Mouse (Mus musculus) kidney, embryonic 16.5 days (tissue): ENCODE results near the gene Nfix. TPM values are rescaled to one million over a fixed set of nuclear protein-coding genes. Genes with fewer than 3 reads are reported as not detected.

Source experiments
- ATAC-seq: fragments of 200-750 bp; cut with Nextera tagmentation; 2 replicates; pipeline ENCODE4 v1.8.0; 2017; ENCODE audit warnings: moderate TSS enrichment; ENCODE audit not compliant: low FRiP score, low TSS enrichment
- H3K27ac ChIP-seq: fragments of 300-500 bp; sonication (generic); 2 replicates; pipeline ENCODE4 v1.5.1; 2014; ENCODE audit warnings: low read length
- H3K27me3 ChIP-seq: fragments of 300-500 bp; sonication (generic); 2 replicates; pipeline ENCODE4 v1.6.1; 2014; ENCODE audit warnings: low read length, control low read depth, mixed read lengths; ENCODE audit not compliant: insufficient read depth
- H3K36me3 ChIP-seq: fragments of 300-500 bp; sonication (generic); 2 replicates; pipeline ENCODE4 v1.6.1; 2014; ENCODE audit warnings: low read length, control low read depth, mixed read lengths; ENCODE audit not compliant: insufficient read depth
- H3K4me1 ChIP-seq: fragments of 300-500 bp; sonication (generic); 2 replicates; pipeline ENCODE4 v1.6.1; 2014; ENCODE audit warnings: low read length, control low read depth, mixed read lengths; ENCODE audit not compliant: insufficient read depth
- H3K4me2 ChIP-seq: fragments of 300-500 bp; sonication (generic); replicated peaks from 2 replicates; pipeline ENCODE4 v1.6.1; 2014; ENCODE audit warnings: low read depth, low read length
- H3K4me3 ChIP-seq: fragments of 300-500 bp; sonication (generic); 2 replicates; pipeline ENCODE4 v1.5.1; 2014; ENCODE audit warnings: mild to moderate bottlenecking, low read length
- H3K9ac ChIP-seq: fragments of 300-500 bp; sonication (generic); replicated peaks from 2 replicates; pipeline ENCODE4 v1.6.1; 2014; ENCODE audit warnings: low read length
- H3K9me3 ChIP-seq: fragments of 300-500 bp; sonication (generic); 2 replicates; pipeline ENCODE4 v1.6.1; 2016; ENCODE audit warnings: low read length, control low read depth
- WGBS: fragments of 180-500 bp; shearing (Covaris S2); extraction: QIAGEN DNeasy Blood & Tissue Kit; methylation state at CpG from one replicate; pipeline ENCODE4 v1.1.7; 2014; 5-methylcytosine and 5-hydroxymethylcytosine counted together
- polyA plus RNA-seq: library from polyadenylated mRNA; unstranded; fragments of >200 nt; fragmentation: Nextera tagmentation; extraction: Ambion mirVana; gene quantifications from 2 replicates; pipeline ENCODE4 v1.2.1, GENCODE M21; 2015

Gene Nfix
- polyA plus RNA-seq, 1 experiment from 2014 or later, result 14.8 TPM

GRCm38 (mm10) chr8:84839875-84840247 lies 39.7 kb upstream of the Nfix start:
- H3K27ac ChIP-seq, result peak overlapping the region; percentile 90
- no peaks in the 10 kb centered on the region for H3K27me3 ChIP-seq
- no peaks in the 10 kb centered on the region for H3K9me3 ChIP-seq
- H3K36me3 ChIP-seq, result peaks cover 70% of the 10 kb centered on the region
- H3K4me3 ChIP-seq, result peak overlapping the region; percentile 82
- ATAC-seq, result no peak
- H3K4me1 ChIP-seq, result peaks cover 41% of the 10 kb centered on the region
- peak overlapping the region; percentile 55 for H3K4me2 ChIP-seq
- H3K9ac ChIP-seq, result peak overlapping the region; percentile 91
- WGBS, result 1% methylated on average over 7 of the region's 7 CpGs

- Histone ChIP-seq H3K9ac (peak overlapping the region; percentile 91), H3K36me3 (peaks cover 70% of the 10 kb centered on the region), H3K4me3 (peak overlapping the region; percentile 82), H3K27me3 (no peaks in the 10 kb centered on the region), H3K4me2 (peak overlapping the region; percentile 55), H3K27ac (peak overlapping the region; percentile 90; the same call in 1 of the 2 replicates), H3K9me3 (no peaks in the 10 kb centered on the region), H3K4me1 (peaks cover 38% of the 10 kb centered on the region)
- ATAC-seq, result no peak
- 88% methylated on average over 2 of the region's 2 CpGs for WGBS
Measured at GRCm38 (mm10) chr8:84839411-84839810, 39.3 kb upstream of the Nfix start.

- no peak overlapping the region for H3K9ac ChIP-seq
- no peaks in the 10 kb centered on the region for H3K27me3 ChIP-seq
- WGBS, result 88% methylated on average over 5 of the region's 5 CpGs
- no peaks in the 10 kb centered on the region for H3K9me3 ChIP-seq
- ATAC-seq, result no peak
- H3K4me2 ChIP-seq, result no peak overlapping the region
- H3K4me1 ChIP-seq, result peaks cover 32% of the 10 kb centered on the region
- H3K27ac ChIP-seq, result no peak overlapping the region
- H3K4me3 ChIP-seq, result no peak overlapping the region
- peaks cover 69% of the 10 kb centered on the region for H3K36me3 ChIP-seq
Measured at GRCm38 (mm10) chr8:84838513-84838912, 38.4 kb upstream of the Nfix start.

GRCm38 (mm10) chr8:84837912-84838470 lies 37.8 kb upstream of the Nfix start:
- peaks cover 31% of the 10 kb centered on the region for H3K4me1 ChIP-seq
- no peaks in the 10 kb centered on the region for H3K27me3 ChIP-seq
- no peaks in the 10 kb centered on the region for H3K9me3 ChIP-seq
- no peak overlapping the region; the same call in 1 of the 2 replicates for H3K9ac ChIP-seq
- H3K36me3 ChIP-seq, result peaks cover 64% of the 10 kb centered on the region
- WGBS, result 62% methylated on average over 15 of the region's 15 CpGs
- H3K4me3 ChIP-seq, result no peak overlapping the region
- ATAC-seq, result no peak
- H3K27ac ChIP-seq, result peak overlapping the region; percentile 13; the same call in 1 of the 2 replicates
- H3K4me2 ChIP-seq, result no peak overlapping the region

GRCm38 (mm10) chr8:84837149-84837911 lies 37.2 kb upstream of the Nfix start:
- Histone ChIP-seq H3K4me2 (no peak overlapping the region), H3K4me1 (peaks cover 35% of the 10 kb centered on the region), H3K36me3 (peaks cover 57% of the 10 kb centered on the region), H3K9ac (no peak overlapping the region; the same call in 1 of the 2 replicates), H3K9me3 (no peaks in the 10 kb centered on the region), H3K27ac (peak overlapping the region; percentile 13; the same call in 1 of the 2 replicates), H3K27me3 (no peaks in the 10 kb centered on the region), H3K4me3 (no peak overlapping the region)
- 32% methylated on average over 8 of the region's 8 CpGs for WGBS
- ATAC-seq, result peak; percentile 40; the same call in 1 of the 2 replicates

- H3K9ac ChIP-seq, result no peak overlapping the region
- H3K36me3 ChIP-seq, result peaks cover 46% of the 10 kb centered on the region
- H3K4me3 ChIP-seq, result no peak overlapping the region
- no peak overlapping the region for H3K27ac ChIP-seq
- no peak for ATAC-seq
- no peaks in the 10 kb centered on the region for H3K9me3 ChIP-seq
- 71% methylated on average over 10 of the region's 10 CpGs for WGBS
- H3K4me2 ChIP-seq, result no peak overlapping the region
- H3K27me3 ChIP-seq, result no peaks in the 10 kb centered on the region
- H3K4me1 ChIP-seq, result peaks cover 35% of the 10 kb centered on the region
Measured at GRCm38 (mm10) chr8:84834866-84835855, 35.0 kb upstream of the Nfix start.

GRCm38 (mm10) chr8:84834002-84834865 lies 34.1 kb upstream of the Nfix start:
- H3K9me3 ChIP-seq, result no peaks in the 10 kb centered on the region
- no peak overlapping the region for H3K9ac ChIP-seq
- H3K36me3 ChIP-seq, result peaks cover 46% of the 10 kb centered on the region
- H3K4me2 ChIP-seq, result no peak overlapping the region
- H3K27me3 ChIP-seq, result no peaks in the 10 kb centered on the region
- H3K4me1 ChIP-seq, result peaks cover 29% of the 10 kb centered on the region
- ATAC-seq, result no peak
- WGBS, result 86% methylated on average over 19 of the region's 19 CpGs
- no peak overlapping the region for H3K4me3 ChIP-seq
- no peak overlapping the region for H3K27ac ChIP-seq

- Histone ChIP-seq H3K36me3 (peaks cover 43% of the 10 kb centered on the region), H3K4me1 (peaks cover 25% of the 10 kb centered on the region), H3K27me3 (no peaks in the 10 kb centered on the region), H3K4me3 (peak overlapping the region; percentile 85), H3K4me2 (peak overlapping the region; percentile 62), H3K9me3 (no peaks in the 10 kb centered on the region), H3K27ac (peak overlapping the region; percentile 88), H3K9ac (peak overlapping the region; percentile 100)
- ATAC-seq, result no peak
- WGBS, result 52% methylated on average over 10 of the region's 10 CpGs
Measured at GRCm38 (mm10) chr8:84832759-84833742, 32.9 kb upstream of the Nfix start.
